Mouse (Mus musculus): ENCODE measurements around the gene Tmprss9. TPM values are rescaled to one million over a fixed set of nuclear protein-coding genes. Genes with fewer than 3 reads are reported as not detected.

Tmprss9 gene
- total and polyA plus RNA-seq, 2 experiments from 2014 or later: 0.11 to 0.27 TPM

DNA sequence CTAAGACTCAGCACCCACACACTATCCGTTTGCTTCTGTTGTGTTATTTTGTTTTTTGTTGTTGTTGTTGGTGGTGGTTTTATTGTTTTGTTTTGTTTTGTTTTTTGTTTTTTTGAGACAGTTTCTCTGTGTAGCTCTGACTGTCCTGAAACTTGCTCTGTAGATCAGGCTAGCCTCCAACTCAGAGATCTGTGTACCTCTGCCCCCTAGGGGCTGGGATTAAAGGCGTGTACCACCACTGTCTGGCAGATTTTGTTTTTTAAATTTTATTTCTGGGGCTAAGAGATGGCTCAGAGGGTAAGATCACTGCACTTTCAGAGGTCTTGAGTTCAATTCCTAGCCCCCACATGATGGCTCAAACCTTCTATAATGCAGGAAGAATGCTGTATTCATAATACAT, 9.3 kb downstream of the Tmprss9 start:
- H3K36me3 ChIP-seq (ENCODE audit: insufficient read depth, low read length): no peaks in the 10 kb centered on the region
- DNase-seq (ENCODE audit: low spot score) (no peak), ATAC-seq (ENCODE audit: low FRiP score) (no peak)
- H3K9ac ChIP-seq (replicated peaks; ENCODE audit: low read length, poor library complexity, severe bottlenecking): no peak overlapping the region
- H3K4me3 ChIP-seq (ENCODE audit: low read depth, low read length): no peak overlapping the region
- 76% methylated on average over 2 of the region's 2 CpGs for WGBS
- no peak overlapping the region for H3K4me2 ChIP-seq (ENCODE audit: low read depth, low read length, poor library complexity, severe bottlenecking)
- no peaks in the 10 kb centered on the region for H3K9me3 ChIP-seq (ENCODE audit: low read length)
- H3K4me1 ChIP-seq (ENCODE audit: insufficient read depth, low read length): no peaks in the 10 kb centered on the region
- no peak for TF ChIP-seq CTCF (IDR thresholded peaks at IDR 0.05)
- no peak overlapping the region for H3K27ac ChIP-seq (ENCODE audit: low read depth, low read length)
- no peaks in the 10 kb centered on the region for H3K27me3 ChIP-seq (ENCODE audit: insufficient read depth, low read length)

DNA sequence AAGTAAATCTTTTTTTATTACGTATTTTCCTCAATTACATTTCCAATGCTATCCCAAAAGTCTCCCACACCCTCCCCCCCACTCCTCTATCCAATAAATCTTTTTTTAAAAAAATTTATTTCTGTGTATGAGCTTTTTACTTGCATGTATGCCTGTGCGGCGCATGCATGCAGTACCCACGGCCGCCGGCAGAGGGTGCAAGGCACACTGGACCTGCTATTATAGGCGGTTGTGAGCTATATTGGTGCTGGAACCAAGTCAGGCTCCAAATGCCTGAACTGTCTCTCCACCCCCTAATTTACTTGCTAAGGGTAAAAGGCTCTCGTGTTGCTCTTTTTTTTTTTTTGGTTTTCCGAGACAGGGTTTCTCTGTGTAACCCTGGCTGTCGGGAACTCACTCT, 9.7 kb downstream of the Tmprss9 start:
- H3K4me2 ChIP-seq (ENCODE audit: low read depth, low read length, poor library complexity, severe bottlenecking): no peak overlapping the region
- no peak for ATAC-seq (ENCODE audit: low FRiP score)

DNA sequence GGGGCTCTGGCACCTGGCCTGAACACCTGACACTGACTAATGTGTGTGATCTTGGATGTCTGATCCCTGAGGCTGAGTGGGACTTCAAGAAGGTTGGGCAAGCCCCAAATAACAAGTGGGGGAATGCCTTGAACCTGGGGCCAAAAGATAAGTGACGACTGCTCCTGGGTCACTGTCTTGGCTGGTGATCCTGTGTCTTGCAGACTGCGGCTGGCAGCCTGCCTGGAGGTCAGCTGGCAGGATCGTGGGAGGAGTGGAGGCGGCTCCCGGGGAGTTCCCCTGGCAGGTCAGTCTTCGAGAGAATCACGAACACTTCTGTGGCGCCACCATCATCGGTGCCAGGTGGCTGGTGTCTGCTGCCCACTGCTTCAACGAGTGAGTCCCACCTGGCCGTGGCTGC, 15.5 kb downstream of the Tmprss9 start:
- Histone ChIP-seq H3K27ac (ENCODE audit: low read depth, low read length) (no peak overlapping the region), H3K9ac (replicated peaks; ENCODE audit: low read length, poor library complexity, severe bottlenecking) (no peak overlapping the region), H3K36me3 (ENCODE audit: insufficient read depth, low read length) (no peaks in the 10 kb centered on the region), H3K27me3 (ENCODE audit: insufficient read depth, low read length) (no peaks in the 10 kb centered on the region), H3K4me2 (ENCODE audit: low read depth, low read length, poor library complexity, severe bottlenecking) (no peak overlapping the region), H3K9me3 (ENCODE audit: low read length) (no peaks in the 10 kb centered on the region), H3K4me3 (ENCODE audit: low read depth, low read length) (no peak overlapping the region), H3K4me1 (ENCODE audit: insufficient read depth, low read length) (no peaks in the 10 kb centered on the region)
- 73% methylated on average over 11 of the region's 11 CpGs for WGBS
- ATAC-seq (ENCODE audit: low FRiP score): no peak
- peak; percentile 12 for DNase-seq (ENCODE audit: low spot score)
- no peak for TF ChIP-seq CTCF (IDR thresholded peaks at IDR 0.05)

More for the DNA sequence above, 9.7 kb downstream of the Tmprss9 start:
- Histone ChIP-seq H3K27me3 (ENCODE audit: insufficient read depth, low read length) (no peaks in the 10 kb centered on the region), H3K36me3 (ENCODE audit: insufficient read depth, low read length) (no peaks in the 10 kb centered on the region), H3K27ac (ENCODE audit: low read depth, low read length) (no peak overlapping the region), H3K9ac (replicated peaks; ENCODE audit: low read length, poor library complexity, severe bottlenecking) (no peak overlapping the region), H3K4me3 (ENCODE audit: low read depth, low read length) (no peak overlapping the region), H3K9me3 (ENCODE audit: low read length) (no peaks in the 10 kb centered on the region), H3K4me1 (ENCODE audit: insufficient read depth, low read length) (no peaks in the 10 kb centered on the region)
- peak; percentile 47 for DNase-seq (ENCODE audit: low spot score)
- WGBS: 26% methylated on average over 10 of the region's 10 CpGs
- TF ChIP-seq CTCF (IDR thresholded peaks at IDR 0.05): peak; percentile 78

DNA sequence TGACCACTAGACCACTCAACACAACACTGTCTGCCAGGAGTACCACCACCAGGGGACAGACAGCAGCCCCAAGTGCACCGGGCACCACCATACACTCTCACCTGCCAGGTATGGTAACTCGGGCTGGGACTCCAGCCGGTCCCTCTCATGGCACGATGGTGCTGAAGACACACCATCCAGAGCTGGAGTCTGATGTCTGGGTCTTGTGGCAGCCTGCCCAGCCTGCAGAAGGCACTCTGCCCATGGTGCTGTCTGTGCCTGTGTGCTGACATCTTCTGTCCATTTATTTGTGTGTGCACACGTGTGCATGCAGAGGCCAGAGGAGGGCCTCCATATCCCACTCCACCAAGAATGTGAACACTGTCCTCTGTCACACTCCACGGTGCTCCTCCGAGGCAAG, 23.5 kb downstream of the Tmprss9 start:
- Histone ChIP-seq H3K9ac (replicated peaks; ENCODE audit: low read length, poor library complexity, severe bottlenecking) (no peak overlapping the region), H3K27ac (ENCODE audit: low read depth, low read length) (no peak overlapping the region), H3K4me1 (ENCODE audit: insufficient read depth, low read length) (peaks cover 4% of the 10 kb centered on the region; the same call in 1 of the 2 replicates), H3K4me2 (ENCODE audit: low read depth, low read length, poor library complexity, severe bottlenecking) (no peak overlapping the region), H3K36me3 (ENCODE audit: insufficient read depth, low read length) (peaks cover 9% of the 10 kb centered on the region; the same call in 1 of the 2 replicates), H3K9me3 (ENCODE audit: low read length) (no peaks in the 10 kb centered on the region), H3K27me3 (ENCODE audit: insufficient read depth, low read length) (no peaks in the 10 kb centered on the region), H3K4me3 (ENCODE audit: low read depth, low read length) (no peak overlapping the region)
- DNase-seq (ENCODE audit: low spot score): no peak
- ATAC-seq (ENCODE audit: low FRiP score): no peak
- WGBS: 89% methylated on average over 7 of the region's 7 CpGs
- TF ChIP-seq CTCF (IDR thresholded peaks at IDR 0.05): no peak

DNA sequence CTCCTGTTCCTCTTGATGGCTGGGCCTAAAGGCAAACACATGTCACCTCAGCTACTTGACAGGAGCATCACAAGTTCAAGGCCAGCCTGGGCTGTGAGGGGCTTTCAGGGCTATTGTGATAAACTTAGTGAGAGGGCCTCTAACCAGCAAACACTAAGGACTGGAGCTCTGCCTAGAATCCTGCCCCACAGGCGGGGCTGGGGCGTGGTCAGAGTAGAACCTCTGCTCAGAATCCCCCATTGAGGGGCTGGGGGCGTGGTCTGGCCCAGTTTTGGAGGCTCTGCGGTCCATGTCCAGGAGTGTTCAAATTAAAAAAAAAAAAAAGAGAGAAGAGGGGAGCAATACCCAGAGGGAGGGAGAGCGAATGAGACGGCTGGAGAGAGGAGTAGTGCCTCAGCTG, 24.0 kb downstream of the Tmprss9 start:
- TF ChIP-seq CTCF (IDR thresholded peaks at IDR 0.05): no peak
- DNase-seq (ENCODE audit: low spot score): no peak

DNA sequence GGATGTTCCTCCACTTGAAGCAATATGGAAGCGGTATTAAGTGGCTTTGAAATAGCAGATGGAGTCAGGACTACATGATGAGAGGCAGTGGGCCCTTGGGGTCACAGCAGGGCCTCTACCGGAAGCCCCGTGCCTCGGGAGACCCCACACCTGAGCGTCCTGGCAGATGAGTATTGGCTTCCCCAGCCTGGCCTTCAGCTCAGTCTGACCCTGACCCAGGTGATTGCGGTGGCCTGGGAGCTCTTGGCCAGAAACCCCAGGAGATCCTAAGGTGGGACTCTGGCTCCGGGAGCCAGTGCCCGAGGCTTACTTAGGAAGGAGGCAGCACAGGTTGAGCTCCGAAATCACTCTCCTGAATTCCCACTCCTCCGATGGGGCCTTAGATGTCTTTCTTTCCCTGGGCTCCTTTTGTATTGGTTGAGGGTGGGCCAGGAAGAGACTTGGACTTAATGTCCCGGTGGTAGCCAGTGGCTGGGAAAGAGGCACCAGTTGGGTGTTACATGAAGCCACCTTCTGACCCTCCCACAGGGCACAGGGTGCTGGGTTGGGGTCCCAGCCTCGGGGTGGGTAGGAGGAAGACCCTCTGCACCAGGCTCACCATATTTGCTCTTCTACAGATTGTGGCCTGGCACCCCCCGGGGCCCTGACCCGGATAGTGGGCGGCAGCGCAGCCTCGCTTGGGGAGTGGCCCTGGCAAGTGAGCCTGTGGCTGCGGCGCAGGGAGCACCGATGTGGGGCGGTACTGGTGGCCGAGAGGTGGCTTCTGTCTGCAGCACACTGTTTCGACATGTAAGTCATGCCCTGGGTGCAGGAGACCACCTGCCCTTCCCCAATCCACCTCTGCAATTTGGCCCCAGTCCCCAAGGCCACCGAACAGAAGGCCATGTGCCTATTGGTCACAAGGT, 25.2 kb downstream of the Tmprss9 start:
- Histone ChIP-seq H3K27me3 (ENCODE audit: insufficient read depth, low read length) (no peaks in the 10 kb centered on the region), H3K9ac (replicated peaks; ENCODE audit: low read length, poor library complexity, severe bottlenecking) (no peak overlapping the region), H3K4me2 (ENCODE audit: low read depth, low read length, poor library complexity, severe bottlenecking) (no peak overlapping the region), H3K27ac (ENCODE audit: low read depth, low read length) (no peak overlapping the region), H3K4me1 (ENCODE audit: insufficient read depth, low read length) (peaks cover 4% of the 10 kb centered on the region; the same call in 1 of the 2 replicates), H3K36me3 (ENCODE audit: insufficient read depth, low read length) (peaks cover 9% of the 10 kb centered on the region; the same call in 1 of the 2 replicates), H3K4me3 (ENCODE audit: low read depth, low read length) (no peak overlapping the region), H3K9me3 (ENCODE audit: low read length) (no peaks in the 10 kb centered on the region)
- 73% methylated on average over 24 of the region's 24 CpGs for WGBS
- TF ChIP-seq CTCF (IDR thresholded peaks at IDR 0.05): no peak
- DNase-seq (ENCODE audit: low spot score) (no peak), ATAC-seq (ENCODE audit: low FRiP score) (no peak)

More for the DNA sequence above, 24.0 kb downstream of the Tmprss9 start:
- Histone ChIP-seq H3K36me3 (ENCODE audit: insufficient read depth, low read length) (peaks cover 9% of the 10 kb centered on the region; the same call in 1 of the 2 replicates), H3K27ac (ENCODE audit: low read depth, low read length) (no peak overlapping the region), H3K4me2 (ENCODE audit: low read depth, low read length, poor library complexity, severe bottlenecking) (no peak overlapping the region), H3K9ac (replicated peaks; ENCODE audit: low read length, poor library complexity, severe bottlenecking) (no peak overlapping the region), H3K9me3 (ENCODE audit: low read length) (no peaks in the 10 kb centered on the region), H3K4me3 (ENCODE audit: low read depth, low read length) (no peak overlapping the region), H3K27me3 (ENCODE audit: insufficient read depth, low read length) (no peaks in the 10 kb centered on the region), H3K4me1 (ENCODE audit: insufficient read depth, low read length) (peaks cover 4% of the 10 kb centered on the region; the same call in 1 of the 2 replicates)
- WGBS: 83% methylated on average over 6 of the region's 6 CpGs
- no peak for ATAC-seq (ENCODE audit: low FRiP score)
